Mouse (Mus musculus) skeletal muscle tissue, postnatal 0 days (tissue): ENCODE measurements around the gene Zfp91. TPM values are rescaled to one million over a fixed set of nuclear protein-coding genes. Genes with fewer than 3 reads are reported as not detected.

ENCODE experiments used
- polyA plus RNA-seq: library from polyadenylated mRNA; unstranded; fragments of >200 nt; fragmentation: Nextera tagmentation; extraction: Ambion mirVana; gene quantifications from 2 replicates; pipeline ENCODE4 v1.2.1, GENCODE M21; 2015

The Zfp91 gene
- 10.3 and 11.7 TPM in 2 replicates for polyA plus RNA-seq

GRCm38 (mm10) chr19:12795511-12796327 lies at the start of gene Zfp91, which contains the start of gene Lpxn:
Gene Zfp91, minus strand, starts transcription at chr19:12796126.
Gene Lpxn, plus strand, starts transcription at chr19:12796193.

GRCm38 (mm10) chr19:12765308-12765707 lies 30.6 kb downstream of the Zfp91 start, which contains the start of gene Cntf:
Gene Cntf, minus strand, starts transcription at chr19:12765632.

Other genes starting within 250 kb of the Zfp91 start
- 0.37 TPM in 1 of 2 replicates, not detected in the other for gene Gm4952, start 196.2 kb downstream of the Zfp91 start, polyA plus RNA-seq
- gene Glyat, start 162.8 kb downstream of the Zfp91 start, polyA plus RNA-seq, result not detected in 2 replicates
- not detected in 2 replicates for gene Olfr1442, start 125.7 kb downstream of the Zfp91 start, polyA plus RNA-seq
- not detected in 2 replicates for gene Olfr1443, start 118.0 kb downstream of the Zfp91 start, polyA plus RNA-seq
- not detected in 2 replicates for gene Keg1, start 100.3 kb downstream of the Zfp91 start, polyA plus RNA-seq
- gene Cntf, start 30.5 kb downstream of the Zfp91 start, polyA plus RNA-seq, result 0.16 and 0.63 TPM in 2 replicates
- 3.0 and 3.6 TPM in 2 replicates for gene Lpxn, start 67 bp upstream of the Zfp91 start, polyA plus RNA-seq
- not detected in 2 replicates for gene Gm5244, start 50.6 kb upstream of the Zfp91 start, polyA plus RNA-seq
- not detected in 2 replicates for gene Olfr1444, start 61.2 kb upstream of the Zfp91 start, polyA plus RNA-seq
- gene Olfr1445, start 87.7 kb upstream of the Zfp91 start, polyA plus RNA-seq, result not detected in 2 replicates
- gene Olfr1446, start 97.4 kb upstream of the Zfp91 start, polyA plus RNA-seq, result not detected in 2 replicates
- not detected in 2 replicates for gene Olfr1447, start 107.6 kb upstream of the Zfp91 start, polyA plus RNA-seq
- gene Olfr1448, start 128.3 kb upstream of the Zfp91 start, polyA plus RNA-seq, result not detected in 2 replicates
- not detected in 2 replicates for gene Olfr1449, start 134.7 kb upstream of the Zfp91 start, polyA plus RNA-seq
- gene Olfr1450, start 154.1 kb upstream of the Zfp91 start, polyA plus RNA-seq, result not detected in 2 replicates
- not detected in 2 replicates for gene Olfr1451, start 198.9 kb upstream of the Zfp91 start, polyA plus RNA-seq
- not detected in 2 replicates for gene Olfr1453, start 232.2 kb upstream of the Zfp91 start, polyA plus RNA-seq